Mouse (Mus musculus): ENCODE results near the gene Cldn4. TPM values are rescaled to one million over a fixed set of nuclear protein-coding genes. Genes with fewer than 3 reads are reported as not detected.
"Not testable (repeated sequence)": the region's sequence is repeated elsewhere in the genome, so short reads cannot be mapped to it uniquely, and the experiment has no call there.

Gene Cldn4
- total RNA-seq, 2 experiments from 2014 or later = not detected

- no peak for DNase-seq (ENCODE audit: extremely low spot score in 1 of 2, low spot score in 2 of 2)
- intact Hi-C loops (cut with DNase I) = no loop called here
These were observed 7.7 kb downstream of the Cldn4 start for GRCm38 (mm10) chr5:134939069-134939468.

- intact Hi-C loops (cut with DNase I) = no loop called here
- DNase-seq (ENCODE audit: extremely low spot score in 1 of 2, low spot score in 2 of 2) = no peak
These were observed 10.0 kb downstream of the Cldn4 start for GRCm38 (mm10) chr5:134936626-134937185.

GRCm38 (mm10) chr5:134936051-134936450, 10.7 kb downstream of the Cldn4 start:
- intact Hi-C loops (cut with DNase I) = no loop called here
- no peak for DNase-seq (ENCODE audit: extremely low spot score in 1 of 2, low spot score in 2 of 2)

- no peak for DNase-seq (ENCODE audit: extremely low spot score in 1 of 2, low spot score in 2 of 2)
- intact Hi-C loops (cut with DNase I) = no loop called here
These were observed 12.1 kb downstream of the Cldn4 start for GRCm38 (mm10) chr5:134934666-134935065.

GRCm38 (mm10) chr5:134933686-134934085, 13.0 kb downstream of the Cldn4 start:
- intact Hi-C loops (cut with DNase I); DNase-seq (ENCODE audit: extremely low spot score in 1 of 2, low spot score in 2 of 2): not testable (repeated sequence)

- DNase-seq (ENCODE audit: extremely low spot score in 1 of 2, low spot score in 2 of 2) = no peak
- intact Hi-C loops (cut with DNase I) = no loop called here
These were observed 13.5 kb downstream of the Cldn4 start for GRCm38 (mm10) chr5:134933281-134933680.

GRCm38 (mm10) chr5:134932903-134933276, 13.8 kb downstream of the Cldn4 start:
- intact Hi-C loops (cut with DNase I) = no loop called here
- peak in 1 of 2 experiments; percentile 69 for DNase-seq (ENCODE audit: extremely low spot score in 1 of 2, low spot score in 2 of 2)

- intact Hi-C loops (cut with DNase I) = no loop called here
- peak; percentile 85 to 91 for DNase-seq (ENCODE audit: extremely low spot score in 1 of 2, low spot score in 2 of 2)
These were observed 14.4 kb downstream of the Cldn4 start, which contains the start of gene Mettl27 for GRCm38 (mm10) chr5:134932179-134932902. Gene Mettl27 (plus strand): TSS chr5:134932368.

GRCm38 (mm10) chr5:134929988-134930387, 16.7 kb downstream of the Cldn4 start:
- DNase-seq (ENCODE audit: extremely low spot score in 1 of 2, low spot score in 2 of 2) = no peak
- intact Hi-C loops (cut with DNase I) = no loop called here

GRCm38 (mm10) chr5:134926726-134927125, 20.0 kb downstream of the Cldn4 start:
- intact Hi-C loops (cut with DNase I) = no loop called here
- no peak for DNase-seq (ENCODE audit: extremely low spot score in 1 of 2, low spot score in 2 of 2)

- DNase-seq (ENCODE audit: extremely low spot score in 1 of 2, low spot score in 2 of 2) = no peak
- intact Hi-C loops (cut with DNase I) = no loop called here
These were observed 23.6 kb downstream of the Cldn4 start for GRCm38 (mm10) chr5:134923141-134923540.

- intact Hi-C loops (cut with DNase I) = no loop called here
These were observed 25.6 kb downstream of the Cldn4 start for GRCm38 (mm10) chr5:134921106-134921505.

GRCm38 (mm10) chr5:134920106-134920687, 26.5 kb downstream of the Cldn4 start:
- intact Hi-C loops (cut with DNase I) = no loop called here
- peak; percentile 13 to 43 for DNase-seq (ENCODE audit: extremely low spot score in 1 of 2, low spot score in 2 of 2)

More at GRCm38 (mm10) chr5:134921106-134921505, 25.6 kb downstream of the Cldn4 start:
- no peak for DNase-seq (ENCODE audit: extremely low spot score in 1 of 2, low spot score in 2 of 2)

- no peak for DNase-seq (ENCODE audit: extremely low spot score in 1 of 2, low spot score in 2 of 2)
- intact Hi-C loops (cut with DNase I) = no loop called here
These were observed 27.6 kb downstream of the Cldn4 start for GRCm38 (mm10) chr5:134919097-134919496.

- intact Hi-C loops (cut with DNase I) = no loop called here
- peak; percentile 22 to 83 for DNase-seq (ENCODE audit: extremely low spot score in 1 of 2, low spot score in 2 of 2)
These were observed 28.5 kb downstream of the Cldn4 start for GRCm38 (mm10) chr5:134918071-134918832.

- intact Hi-C loops (cut with DNase I) = no loop called here
- DNase-seq (ENCODE audit: extremely low spot score in 1 of 2, low spot score in 2 of 2) = no peak
These were observed 31.4 kb downstream of the Cldn4 start, which contains the start of gene Cldn13 for GRCm38 (mm10) chr5:134915311-134915710. Gene Cldn13 (minus strand): TSS chr5:134915526.

- intact Hi-C loops (cut with DNase I) = no loop called here
- no peak for DNase-seq (ENCODE audit: extremely low spot score in 1 of 2, low spot score in 2 of 2)
These were observed 32.2 kb downstream of the Cldn4 start for GRCm38 (mm10) chr5:134914510-134914909.

GRCm38 (mm10) chr5:134913753-134914152, 33.0 kb downstream of the Cldn4 start:
- DNase-seq (ENCODE audit: extremely low spot score in 1 of 2, low spot score in 2 of 2) = no peak
- intact Hi-C loops (cut with DNase I) = no loop called here

- intact Hi-C loops (cut with DNase I) = no loop called here
- no peak for DNase-seq (ENCODE audit: extremely low spot score in 1 of 2, low spot score in 2 of 2)
These were observed 33.4 kb downstream of the Cldn4 start for GRCm38 (mm10) chr5:134913352-134913751.

All from left cerebral cortex, postnatal 10 days (tissue).